Mouse (Mus musculus): ENCODE results near the gene Cypt12. TPM values are rescaled to one million over a fixed set of nuclear protein-coding genes. Genes with fewer than 3 reads are reported as not detected.

Cypt12 gene
- polyA plus RNA-seq (2012; rRNA removed), result not detected in 2 replicates

GRCm38 (mm10) chr3:17948299-17948698 lies at the start of gene Cypt12:
TSS of gene Cypt12 (plus strand) at chr3:17948410.

